Mouse (Mus musculus): ENCODE data around the gene H2-Aa. TPM values are rescaled to one million over a fixed set of nuclear protein-coding genes. Genes with fewer than 3 reads are reported as not detected.

Gene H2-Aa
- polyA plus RNA-seq, 1 experiment from 2014 or later = not detected

DNA sequence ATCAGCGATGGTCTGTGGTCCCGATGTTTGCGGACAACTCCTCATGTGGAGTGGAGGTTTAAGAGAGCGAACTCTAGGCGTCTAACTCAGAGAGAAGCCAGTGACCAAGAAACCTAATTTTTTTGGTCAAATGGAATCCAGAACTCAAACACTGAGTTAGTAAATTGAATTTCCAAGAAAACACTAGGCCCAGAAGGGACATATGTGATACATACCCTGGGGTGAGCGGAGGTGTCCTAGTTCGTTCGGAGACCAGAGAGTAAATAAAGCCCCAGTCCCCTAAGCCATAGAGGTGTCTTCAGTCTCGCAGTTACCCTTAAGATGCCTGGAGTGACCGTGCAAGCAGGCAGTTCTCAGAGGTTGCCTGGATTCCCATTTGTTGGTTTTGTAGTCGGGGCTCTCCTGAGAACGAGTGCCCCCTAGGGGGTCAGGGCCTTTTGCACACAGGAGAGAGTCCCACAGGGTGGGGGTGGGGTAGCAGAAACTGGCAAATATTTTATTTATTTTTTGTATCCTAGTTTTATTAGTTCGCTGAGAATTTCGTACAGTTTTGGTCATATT, 23.7 kb downstream of the H2-Aa start:
- ATAC-seq = no peak
- no peak for TF ChIP-seq CTCF (IDR thresholded peaks at IDR 0.05)
- POLR2A ChIA-PET = no interaction called here
- DNase-seq (ENCODE audit: low read depth, low spot score) = no peak
- in situ Hi-C loops (cut with MboI; ENCODE audit: low pct_unique_long_range_greater_than_20kb) = no loop called here
- peaks cover 16% of the 10 kb centered on the region for H3K27me3 ChIP-seq
- CTCF ChIA-PET = no interaction called here

DNA sequence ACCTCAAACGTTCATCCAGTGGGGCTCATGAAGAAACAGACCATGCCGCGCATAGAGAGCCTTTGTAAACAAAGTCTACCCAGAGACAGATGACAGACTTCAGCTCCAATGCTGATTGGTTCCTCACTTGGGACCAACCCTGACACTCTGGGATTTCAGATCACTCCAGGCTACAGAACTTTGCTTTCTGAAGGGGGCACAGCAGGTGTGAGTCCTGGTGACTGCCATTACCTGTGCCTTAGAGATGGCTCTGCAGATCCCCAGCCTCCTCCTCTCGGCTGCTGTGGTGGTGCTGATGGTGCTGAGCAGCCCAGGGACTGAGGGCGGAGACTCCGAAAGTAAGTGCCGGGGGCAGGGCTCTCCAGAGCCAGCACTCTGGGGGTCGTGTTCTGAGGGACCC, 24.6 kb downstream of the H2-Aa start:
- CTCF ChIA-PET = interaction anchor here (1.3 to 1.6 kb wide), 2 partner anchors 13 to 25 kb away, joined by 3 to 4 read pairs; partner anchors contain the start of gene H2-Ob
- TF ChIP-seq CTCF (IDR thresholded peaks at IDR 0.05) = no peak

DNA sequence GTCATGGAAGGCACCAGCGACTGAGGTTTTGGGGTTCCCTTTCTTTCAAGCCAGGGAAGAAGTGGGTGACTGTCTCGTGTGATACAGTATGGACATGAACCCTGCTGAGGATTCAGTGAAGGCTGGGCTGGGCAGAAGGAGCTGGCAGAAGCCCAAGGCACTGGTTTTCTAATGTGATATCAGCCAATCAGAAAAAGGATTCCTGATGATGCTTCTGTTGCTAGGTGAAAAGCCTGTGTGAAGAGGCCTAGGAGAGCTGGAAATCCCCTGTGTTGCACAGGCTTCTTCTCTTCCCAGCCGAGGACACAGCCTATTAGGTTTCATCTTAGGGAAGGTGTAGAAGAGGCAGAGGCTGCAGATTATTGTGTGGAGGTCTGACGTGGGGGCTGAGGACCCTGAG, 26.1 kb downstream of the H2-Aa start:
- no peak for TF ChIP-seq CTCF (IDR thresholded peaks at IDR 0.05)
- CTCF ChIA-PET = interaction anchor here (1.3 to 1.6 kb wide), 2 partner anchors 11 to 23 kb away, joined by 3 to 4 read pairs; partner anchors contain the start of gene H2-Ob
- peaks cover 15% of the 10 kb centered on the region for H3K27me3 ChIP-seq
- in situ Hi-C loops (cut with MboI; ENCODE audit: low pct_unique_long_range_greater_than_20kb) = no loop called here
- POLR2A ChIA-PET = no interaction called here
- DNase-seq (ENCODE audit: low read depth, low spot score) (peak; percentile 60), ATAC-seq (peak; percentile 55)

More for the DNA sequence above, 24.6 kb downstream of the H2-Aa start:
- peaks cover 19% of the 10 kb centered on the region for H3K27me3 ChIP-seq
- ATAC-seq = peak; percentile 72
- peak; percentile 46 for DNase-seq (ENCODE audit: low read depth, low spot score)
- POLR2A ChIA-PET = no interaction called here
- in situ Hi-C loops (cut with MboI; ENCODE audit: low pct_unique_long_range_greater_than_20kb) = no loop called here

GRCm38 (mm10) chr17:34260551-34260950, 27.1 kb downstream of the H2-Aa start:
- in situ Hi-C loops (cut with MboI; ENCODE audit: low pct_unique_long_range_greater_than_20kb) = no loop called here
- TF ChIP-seq CTCF (IDR thresholded peaks at IDR 0.05) = no peak
- no peak for DNase-seq (ENCODE audit: low read depth, low spot score)
- ChIA-PET POLR2A (no interaction called here), CTCF (no interaction called here)
- H3K27me3 ChIP-seq = peaks cover 15% of the 10 kb centered on the region
- ATAC-seq = no peak

GRCm38 (mm10) chr17:34257594-34258375, 29.8 kb downstream of the H2-Aa start, which contains the start of gene H2-Ab1:
TSS of gene H2-Ab1 (plus strand) at chr17:34257689.
- POLR2A ChIA-PET = no interaction called here
- DNase-seq (ENCODE audit: low read depth, low spot score) (no peak), ATAC-seq (peak; percentile 35)
- H3K27me3 ChIP-seq = peaks cover 23% of the 10 kb centered on the region
- no peak for TF ChIP-seq CTCF (IDR thresholded peaks at IDR 0.05)
- CTCF ChIA-PET = interaction anchor here (0.9 kb wide), 1 partner anchor 8 kb away, joined by 3 read pairs; no protein-coding TSS in a partner anchor
- in situ Hi-C loops (cut with MboI; ENCODE audit: low pct_unique_long_range_greater_than_20kb) = no loop called here

DNA sequence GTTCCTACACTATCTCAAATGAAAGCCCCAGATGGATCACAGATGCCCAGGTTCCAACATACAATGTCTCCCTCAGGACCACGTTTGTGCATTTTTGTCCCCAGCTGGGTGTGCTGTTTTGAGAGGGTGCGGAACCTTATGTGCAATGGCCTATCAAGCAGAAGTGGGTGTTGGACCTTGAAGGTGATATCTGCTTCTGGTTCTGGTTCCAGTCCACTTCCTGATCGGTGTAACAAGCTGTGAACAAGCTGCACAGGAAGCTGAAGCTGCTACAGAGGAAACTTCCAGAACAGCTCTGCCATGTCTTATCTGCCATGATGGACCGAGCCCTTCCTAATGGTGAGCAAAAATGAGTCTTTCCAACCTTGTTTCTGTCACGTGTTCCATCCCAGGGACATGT, 31.1 kb downstream of the H2-Aa start:
- ChIA-PET POLR2A (interaction anchor here (0.7 kb wide), 1 partner anchor 104 kb away, joined by 4 read pairs; no protein-coding TSS in a partner anchor), CTCF (no interaction called here)
- DNase-seq (ENCODE audit: low read depth, low spot score) (no peak), ATAC-seq (no peak)
- in situ Hi-C loops (cut with MboI; ENCODE audit: low pct_unique_long_range_greater_than_20kb) = no loop called here
- peaks cover 18% of the 10 kb centered on the region for H3K27me3 ChIP-seq
- TF ChIP-seq CTCF (IDR thresholded peaks at IDR 0.05) = no peak

DNA sequence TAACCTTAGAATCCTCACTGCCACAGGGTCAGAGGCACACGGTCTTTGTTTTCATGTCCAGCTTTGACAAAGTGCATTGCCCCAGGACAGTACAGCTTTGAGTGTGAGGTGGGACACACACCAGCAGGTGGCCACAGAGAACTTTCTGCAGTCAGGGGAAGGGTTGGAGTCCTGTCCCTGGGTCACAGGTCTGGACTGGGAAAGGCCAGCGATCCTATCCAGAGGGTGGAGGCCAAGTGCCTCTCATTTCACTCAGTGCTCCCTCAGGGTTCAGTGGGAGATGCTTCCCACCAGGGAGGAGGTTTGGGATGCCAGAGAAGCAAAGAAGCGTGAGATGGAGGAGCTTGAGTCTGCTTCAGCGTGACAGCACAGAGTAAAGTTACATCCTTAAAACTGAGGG, 36.0 kb downstream of the H2-Aa start:
- ChIA-PET CTCF (interaction anchor here (2.1 to 3.9 kb wide), 3 partner anchors 12 to 97 kb away, joined by 7 to 24 read pairs (median 18); no protein-coding TSS in a partner anchor), POLR2A (no interaction called here)
- DNase-seq (ENCODE audit: low read depth, low spot score) (no peak), ATAC-seq (peak; percentile 82)
- TF ChIP-seq CTCF (IDR thresholded peaks at IDR 0.05) = peak; percentile 55
- peaks cover 29% of the 10 kb centered on the region for H3K27me3 ChIP-seq
- in situ Hi-C loops (cut with MboI; ENCODE audit: low pct_unique_long_range_greater_than_20kb) = no loop called here

DNA sequence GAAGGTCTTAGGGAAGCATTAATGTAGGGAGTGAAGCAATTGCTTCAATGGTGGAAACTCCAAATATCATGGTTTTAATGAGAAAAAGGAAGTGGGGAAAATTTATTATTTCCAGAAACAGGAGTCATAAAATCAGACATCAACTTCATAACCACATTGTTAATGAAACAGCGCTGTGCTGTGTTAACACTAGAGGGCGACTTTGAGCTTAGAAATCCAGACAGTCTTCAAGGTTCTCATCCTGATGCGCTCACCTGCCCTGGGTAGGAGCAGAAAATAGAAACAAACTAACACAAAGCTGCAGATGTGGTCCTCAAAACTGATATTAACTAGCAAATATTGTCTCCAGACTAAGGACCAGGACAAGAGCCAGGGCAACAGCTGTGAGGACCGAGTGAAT, 37.7 kb downstream of the H2-Aa start:
- H3K27me3 ChIP-seq = peaks cover 31% of the 10 kb centered on the region
- ChIA-PET POLR2A (no interaction called here), CTCF (interaction anchor here (0.7 to 3.9 kb wide), 7 partner anchors 8 to 99 kb away, joined by 3 to 24 read pairs (median 7); no protein-coding TSS in a partner anchor)
- no peak for DNase-seq (ENCODE audit: low read depth, low spot score)
- in situ Hi-C loops (cut with MboI; ENCODE audit: low pct_unique_long_range_greater_than_20kb) = loop anchor here (5.0 kb wide), 3 partner anchors 62 to 97 kb away; no protein-coding TSS in a partner anchor
- no peak for ATAC-seq
- peak; percentile 81 for TF ChIP-seq CTCF (IDR thresholded peaks at IDR 0.05)

DNA sequence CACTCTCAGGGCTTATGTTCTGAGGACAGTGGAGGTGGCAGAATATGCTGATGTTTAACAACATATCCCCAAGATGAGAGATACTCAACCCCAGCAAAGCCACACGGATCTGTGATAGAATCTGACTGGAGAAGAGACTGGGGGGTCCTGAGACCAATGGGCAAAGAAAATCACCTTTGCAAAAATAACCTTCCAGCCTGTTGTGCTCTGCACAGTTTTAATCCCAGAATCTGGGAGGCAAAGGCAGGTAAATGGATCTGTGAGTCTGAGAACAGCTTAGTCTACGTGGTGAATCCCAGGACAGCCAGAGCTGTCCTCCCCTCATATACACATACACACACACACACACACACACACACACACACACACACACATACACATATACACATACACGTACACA, 38.3 kb downstream of the H2-Aa start:
- in situ Hi-C loops (cut with MboI; ENCODE audit: low pct_unique_long_range_greater_than_20kb) = loop anchor here (5.0 kb wide), 3 partner anchors 63 to 98 kb away; no protein-coding TSS in a partner anchor
- ATAC-seq (no peak), DNase-seq (ENCODE audit: low read depth, low spot score) (no peak)
- TF ChIP-seq CTCF (IDR thresholded peaks at IDR 0.05) = no peak
- CTCF ChIA-PET = interaction anchor here (1.0 to 3.9 kb wide), 4 partner anchors 9 to 100 kb away, joined by 3 to 24 read pairs (median 14); no protein-coding TSS in a partner anchor
- H3K27me3 ChIP-seq = peaks cover 31% of the 10 kb centered on the region
- POLR2A ChIA-PET = no interaction called here

DNA sequence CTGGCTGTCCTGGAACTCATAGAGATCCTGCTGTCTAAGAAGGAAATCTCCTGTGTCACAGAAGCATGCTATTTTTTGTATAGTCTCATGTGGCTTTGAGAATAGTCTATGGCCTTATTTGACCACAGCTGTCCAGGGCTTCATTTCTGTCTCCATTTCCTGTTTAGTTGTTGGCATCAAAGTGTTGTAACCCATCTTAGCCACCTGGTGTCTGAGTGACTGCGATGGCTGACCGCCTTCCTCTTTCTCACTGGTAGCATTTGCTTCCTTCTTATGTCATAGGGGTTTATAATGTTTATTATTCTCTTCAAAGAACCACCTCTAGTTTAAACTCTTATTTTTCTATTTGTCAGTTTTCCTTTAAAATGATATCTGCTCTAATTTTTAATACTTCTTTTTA, 38.9 kb downstream of the H2-Aa start:
- ChIA-PET CTCF (no interaction called here), POLR2A (interaction anchor here (0.6 kb wide), 1 partner anchor 231 kb away, joined by 4 read pairs; no protein-coding TSS in a partner anchor)
- H3K27me3 ChIP-seq = peaks cover 31% of the 10 kb centered on the region
- DNase-seq (ENCODE audit: low read depth, low spot score) = no peak
- ATAC-seq = no peak
- in situ Hi-C loops (cut with MboI; ENCODE audit: low pct_unique_long_range_greater_than_20kb) = loop anchor here (5.0 kb wide), 3 partner anchors 64 to 99 kb away; no protein-coding TSS in a partner anchor
- no peak for TF ChIP-seq CTCF (IDR thresholded peaks at IDR 0.05)

- TF ChIP-seq CTCF (IDR thresholded peaks at IDR 0.05) = peak; percentile 45
- in situ Hi-C loops (cut with MboI; ENCODE audit: low pct_unique_long_range_greater_than_20kb) = loop anchor here (5.0 kb wide), 3 partner anchors 65 to 100 kb away; no protein-coding TSS in a partner anchor
- ATAC-seq (no peak), DNase-seq (ENCODE audit: low read depth, low spot score) (no peak)
- peaks cover 38% of the 10 kb centered on the region for H3K27me3 ChIP-seq
- CTCF ChIA-PET = no interaction called here
- POLR2A ChIA-PET = no interaction called here
These were observed 40.6 kb downstream of the H2-Aa start for GRCm38 (mm10) chr17:34247047-34247446.
